Mouse (Mus musculus) heart, embryonic 12.5 days (tissue): ENCODE data around the gene N4bp3. TPM values are rescaled to one million over a fixed set of nuclear protein-coding genes. Genes with fewer than 3 reads are reported as not detected.
A peak's percentile ranks its signal among the peaks of the same experiment; 100 is the strongest.
"Not testable (repeated sequence)": the region's sequence is repeated elsewhere in the genome, so short reads cannot be mapped to it uniquely, and the experiment has no call there.

Source experiments
- ATAC-seq: fragments of 200-750 bp; cut with Nextera tagmentation; 2 replicates; pipeline ENCODE4 v1.8.0; 2017; ENCODE audit warnings: moderate TSS enrichment, moderate library complexity; ENCODE audit not compliant: insufficient number of reproducible peaks, low FRiP score
- H3K27ac ChIP-seq: fragments of 300-500 bp; sonication (generic); 2 replicates; pipeline ENCODE4 v1.5.1; 2016; ENCODE audit warnings: mild to moderate bottlenecking, moderate library complexity; ENCODE audit not compliant: poor library complexity, severe bottlenecking
- H3K27me3 ChIP-seq: fragments of 300-500 bp; sonication (generic); replicated peaks from 2 replicates; pipeline ENCODE4 v1.6.1; 2016; ENCODE audit warnings: mild to moderate bottlenecking, moderate library complexity
- H3K36me3 ChIP-seq: fragments of 300-500 bp; sonication (generic); 2 replicates; pipeline ENCODE4 v1.6.1; 2016; ENCODE audit warnings: mild to moderate bottlenecking, moderate library complexity
- H3K4me1 ChIP-seq: fragments of 300-500 bp; sonication (generic); replicated peaks from 2 replicates; pipeline ENCODE4 v1.6.1; 2016; ENCODE audit warnings: mild to moderate bottlenecking
- H3K4me2 ChIP-seq: fragments of 300-500 bp; sonication (generic); 2 replicates; pipeline ENCODE4 v1.6.1; 2016; ENCODE audit warnings: mild to moderate bottlenecking, moderate library complexity
- H3K4me3 ChIP-seq: fragments of 300-500 bp; sonication (generic); 2 replicates; pipeline ENCODE4 v1.5.1; 2016; ENCODE audit warnings: mild to moderate bottlenecking
- H3K9ac ChIP-seq: fragments of 300-500 bp; sonication (generic); 2 replicates; pipeline ENCODE4 v1.6.1; 2016; ENCODE audit warnings: mild to moderate bottlenecking, moderate library complexity
- H3K9me3 ChIP-seq: fragments of 300-500 bp; sonication (generic); replicated peaks from 2 replicates; pipeline ENCODE4 v1.6.1; 2016; ENCODE audit warnings: mild to moderate bottlenecking, moderate library complexity
- WGBS: fragments of 180-500 bp; shearing (Covaris S2); methylation state at CpG from one replicate; pipeline ENCODE4 v1.1.7; 2016; 5-methylcytosine and 5-hydroxymethylcytosine counted together
- polyA plus RNA-seq: library from polyadenylated mRNA; unstranded; fragments of >200 nt; fragmentation: Nextera tagmentation; extraction: Ambion mirVana; gene quantifications from 2 replicates; pipeline ENCODE4 v1.2.1, GENCODE M21; 2016

Gene N4bp3
- polyA plus RNA-seq, 1 experiment from 2014 or later, result 8.4 TPM

DNA sequence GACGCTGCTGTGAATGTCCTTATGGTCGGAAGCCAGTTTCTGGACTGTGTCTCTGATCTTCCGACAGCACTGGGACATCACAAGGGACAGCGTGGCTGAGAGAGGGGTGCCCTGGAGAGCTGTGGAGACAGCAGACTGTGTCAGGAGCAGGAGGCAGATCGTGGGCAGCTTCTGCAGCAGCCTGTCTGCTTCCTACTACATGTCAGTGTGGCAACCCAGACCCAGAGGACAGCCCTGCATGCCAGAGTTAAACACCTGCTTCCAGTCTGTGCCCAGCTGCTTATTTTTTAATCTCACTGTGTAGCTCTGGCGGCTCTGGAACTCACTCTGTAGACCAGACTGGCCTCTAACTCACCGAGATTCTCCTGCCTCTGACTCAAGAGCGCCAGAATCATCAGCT is 22.7 kb downstream of the N4bp3 start:
- H3K4me3 ChIP-seq, result no peak overlapping the region
- no peak for ATAC-seq
- H3K4me1 ChIP-seq, result 0 out of 2 replicates have a peak, but pooled peaks cover 11% of the 10 kb centered on the region
- H3K27me3 ChIP-seq, result no peaks in the 10 kb centered on the region
- H3K9me3 ChIP-seq, result no peaks in the 10 kb centered on the region
- H3K27ac ChIP-seq, result no peak overlapping the region
- 77% methylated on average over 8 of the region's 8 CpGs for WGBS
- no peak overlapping the region for H3K9ac ChIP-seq
- no peak overlapping the region for H3K4me2 ChIP-seq
- peaks cover 74% of the 10 kb centered on the region for H3K36me3 ChIP-seq

DNA sequence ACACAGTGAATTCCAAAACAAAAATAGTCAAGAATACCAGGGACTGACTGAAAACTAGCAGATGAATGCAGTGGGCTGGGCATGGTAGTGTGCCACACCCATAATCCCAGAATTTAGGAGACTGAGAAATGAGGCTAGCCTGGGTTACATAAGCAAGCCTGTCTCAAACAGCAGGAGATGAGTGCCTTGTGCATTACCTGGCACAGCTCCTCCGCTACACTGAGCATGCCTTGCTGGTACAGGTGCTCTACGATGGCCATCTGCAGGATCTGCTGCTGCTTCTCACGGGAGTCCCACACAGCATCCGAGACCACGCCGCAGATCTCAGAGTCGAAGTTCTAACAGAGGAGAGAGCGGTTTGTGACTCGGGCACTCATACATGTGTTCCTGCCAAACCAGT is 23.2 kb downstream of the N4bp3 start:
- H3K9ac ChIP-seq, result no peak overlapping the region
- no peak overlapping the region for H3K4me2 ChIP-seq
- H3K27me3 ChIP-seq, result no peaks in the 10 kb centered on the region
- ATAC-seq, result no peak
- 0 out of 2 replicates have a peak, but pooled peaks cover 11% of the 10 kb centered on the region for H3K4me1 ChIP-seq
- H3K4me3 ChIP-seq, result no peak overlapping the region
- H3K36me3 ChIP-seq, result peaks cover 75% of the 10 kb centered on the region
- H3K27ac ChIP-seq, result no peak overlapping the region
- H3K9me3 ChIP-seq, result no peaks in the 10 kb centered on the region
- 90% methylated on average over 9 of the region's 9 CpGs for WGBS

GRCm38 (mm10) chr11:51625187-51625820 is 25.3 kb downstream of the N4bp3 start:
- Histone ChIP-seq H3K9ac (no peak overlapping the region), H3K36me3 (peaks cover 85% of the 10 kb centered on the region), H3K9me3 (no peaks in the 10 kb centered on the region), H3K4me3 (no peak overlapping the region), H3K4me1 (peaks cover 20% of the 10 kb centered on the region), H3K4me2 (no peak overlapping the region), H3K27me3 (no peaks in the 10 kb centered on the region), H3K27ac (no peak overlapping the region)
- peak; percentile 56; the same call in 1 of the 2 replicates for ATAC-seq
- 68% methylated on average over 5 of the region's 5 CpGs for WGBS

GRCm38 (mm10) chr11:51622971-51623491 is 27.6 kb downstream of the N4bp3 start:
- Histone ChIP-seq H3K9ac (no peak overlapping the region), H3K36me3 (peaks cover 64% of the 10 kb centered on the region), H3K9me3 (no peaks in the 10 kb centered on the region), H3K4me1 (peaks cover 23% of the 10 kb centered on the region), H3K4me3 (no peak overlapping the region), H3K4me2 (no peak overlapping the region), H3K27ac (no peak overlapping the region), H3K27me3 (no peaks in the 10 kb centered on the region)
- 89% methylated on average over 7 of the region's 7 CpGs for WGBS
- ATAC-seq, result no peak

GRCm38 (mm10) chr11:51621776-51622175 is 28.9 kb downstream of the N4bp3 start:
- ATAC-seq, result no peak
- H3K9ac ChIP-seq, result no peak overlapping the region
- no peaks in the 10 kb centered on the region for H3K27me3 ChIP-seq
- no peak overlapping the region for H3K4me3 ChIP-seq
- 95% methylated on average over 2 of the region's 2 CpGs for WGBS
- H3K9me3 ChIP-seq, result no peaks in the 10 kb centered on the region
- H3K27ac ChIP-seq, result no peak overlapping the region
- no peak overlapping the region for H3K4me2 ChIP-seq
- H3K4me1 ChIP-seq, result peaks cover 23% of the 10 kb centered on the region
- H3K36me3 ChIP-seq, result peaks cover 52% of the 10 kb centered on the region

GRCm38 (mm10) chr11:51620084-51620483 is 30.6 kb downstream of the N4bp3 start:
- Histone ChIP-seq H3K27me3 (no peaks in the 10 kb centered on the region), H3K36me3 (peaks cover 37% of the 10 kb centered on the region), H3K4me1 (peaks cover 22% of the 10 kb centered on the region), H3K4me2 (peak overlapping the region; percentile 66), H3K9ac (peak overlapping the region; percentile 79), H3K9me3 (no peaks in the 10 kb centered on the region), H3K27ac (no peak overlapping the region), H3K4me3 (peak overlapping the region; percentile 82)
- ATAC-seq, result no peak
- under 1% methylated on average over 11 of the region's 11 CpGs for WGBS

DNA sequence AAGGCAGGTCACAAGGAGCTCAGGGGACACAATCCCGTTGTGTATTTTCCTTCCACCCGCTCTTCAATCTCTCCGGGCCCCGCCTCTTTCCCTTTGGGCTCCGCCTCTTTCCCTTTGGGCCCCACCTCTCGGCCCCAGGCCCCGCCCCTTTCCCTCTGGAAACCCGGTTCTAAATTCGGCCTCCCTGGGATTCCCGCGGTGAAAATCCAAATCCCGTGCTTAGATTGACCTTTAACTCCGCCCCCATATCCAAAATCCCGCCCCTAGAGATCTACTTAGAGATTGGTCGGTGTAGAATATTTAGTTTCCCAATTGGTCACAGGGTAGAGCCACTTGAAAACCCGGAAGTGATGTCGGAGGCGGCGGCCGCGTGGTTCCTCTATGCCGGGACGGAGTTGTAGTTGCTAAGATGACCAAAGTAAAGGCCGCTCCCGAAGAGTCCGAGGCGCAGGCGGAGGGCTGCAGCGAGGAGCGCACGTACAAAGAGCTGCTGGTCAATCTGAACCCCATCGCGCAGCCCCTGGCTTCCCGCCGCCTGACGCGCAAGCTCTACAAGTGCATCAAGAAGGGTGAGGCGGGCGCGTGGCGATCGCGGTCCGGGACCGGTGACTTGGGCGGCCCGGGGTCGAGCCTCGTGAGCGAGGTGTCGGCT is 31.1 kb downstream of the N4bp3 start, which contains the start of gene Nhp2:
Gene Nhp2, plus strand, starts transcription at position 327 of the 652 bp plus-strand sequence.
- H3K4me3 ChIP-seq, result peak within 1 kb of the TSS; percentile 82
- ATAC-seq, result peak; percentile 90
- no peaks in the 10 kb centered on the region for H3K9me3 ChIP-seq
- peaks cover 26% of the 10 kb centered on the region for H3K4me1 ChIP-seq
- H3K36me3 ChIP-seq, result peaks cover 31% of the 10 kb centered on the region
- H3K9ac ChIP-seq, result peak within 1 kb of the TSS; percentile 79
- no peaks in the 10 kb centered on the region for H3K27me3 ChIP-seq
- H3K4me2 ChIP-seq, result peak within 1 kb of the TSS; percentile 66
- under 1% methylated on average over 51 of the region's 51 CpGs for WGBS
- peak within 1 kb of the TSS; percentile 28; the same call in 1 of the 2 replicates for H3K27ac ChIP-seq

DNA sequence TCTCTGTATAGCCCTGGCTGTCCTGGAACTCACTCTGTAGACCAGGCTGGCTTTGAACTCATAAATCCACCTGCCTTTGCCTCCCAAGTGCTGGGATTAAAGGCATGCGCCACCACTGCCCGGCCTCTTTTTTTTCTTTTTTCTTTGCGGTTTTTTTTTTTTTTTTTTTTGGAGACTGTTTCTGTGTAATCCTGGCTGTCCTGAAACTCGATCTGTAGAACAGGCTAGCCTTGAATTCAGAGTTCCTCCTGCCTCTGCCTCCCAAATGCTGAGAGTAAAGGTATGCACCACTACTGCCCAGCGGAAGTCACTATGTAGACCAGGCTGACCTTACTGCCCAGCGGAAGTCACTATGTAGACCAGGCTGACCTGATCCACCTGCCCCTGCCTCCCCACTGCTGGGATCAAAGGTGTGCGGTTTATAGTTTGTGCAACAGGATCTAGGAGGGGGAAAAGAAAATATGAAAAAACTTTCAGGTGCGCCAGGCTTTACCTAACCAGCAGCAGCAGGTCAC is 31.7 kb downstream of the N4bp3 start:
- peaks cover 25% of the 10 kb centered on the region for H3K36me3 ChIP-seq
- H3K27ac ChIP-seq, result no peak overlapping the region
- H3K27me3 ChIP-seq, result no peaks in the 10 kb centered on the region
- H3K4me2 ChIP-seq, result peak overlapping the region; percentile 66
- H3K4me1 ChIP-seq, result peaks cover 26% of the 10 kb centered on the region
- WGBS, result 50% methylated on average over 8 of the region's 8 CpGs
- no peaks in the 10 kb centered on the region for H3K9me3 ChIP-seq
- H3K9ac ChIP-seq, result peak overlapping the region; percentile 46; the same call in 1 of the 2 replicates
- H3K4me3 ChIP-seq, result peak overlapping the region; percentile 82
- peak; percentile 1; the same call in 1 of the 2 replicates for ATAC-seq

GRCm38 (mm10) chr11:51617693-51618092 is 32.9 kb downstream of the N4bp3 start:
- Histone ChIP-seq H3K4me3 (no peak overlapping the region), H3K4me1 (peaks cover 26% of the 10 kb centered on the region), H3K4me2 (no peak overlapping the region), H3K27me3 (no peaks in the 10 kb centered on the region), H3K36me3 (peaks cover 13% of the 10 kb centered on the region), H3K27ac (no peak overlapping the region), H3K9me3 (no peaks in the 10 kb centered on the region), H3K9ac (no peak overlapping the region)
- ATAC-seq, result no peak
- 6% methylated on average over 4 of the region's 4 CpGs for WGBS

- H3K4me3 ChIP-seq, result peak overlapping the region; percentile 38; the same call in 1 of the 2 replicates
- H3K9ac ChIP-seq, result peak overlapping the region; percentile 60
- 90% methylated on average over 7 of the region's 7 CpGs for WGBS
- peaks cover 25% of the 10 kb centered on the region for H3K4me1 ChIP-seq
- H3K9me3 ChIP-seq, ATAC-seq, H3K27me3 ChIP-seq, H3K27ac ChIP-seq, H3K36me3 ChIP-seq: not testable (repeated sequence)
- H3K4me2 ChIP-seq, result peak overlapping the region; percentile 65
Observed at GRCm38 (mm10) chr11:51616113-51616512, 34.5 kb downstream of the N4bp3 start.

- Histone ChIP-seq H3K36me3 (no peaks in the 10 kb centered on the region), H3K9me3 (no peaks in the 10 kb centered on the region), H3K4me3 (peak overlapping the region; percentile 38), H3K9ac (peak overlapping the region; percentile 60), H3K27me3 (no peaks in the 10 kb centered on the region), H3K4me1 (peaks cover 20% of the 10 kb centered on the region), H3K4me2 (peak overlapping the region; percentile 65), H3K27ac (peak overlapping the region; percentile 37; the same call in 1 of the 2 replicates)
- ATAC-seq, result peak; percentile 86
- WGBS, result 4% methylated on average over 14 of the region's 14 CpGs
Observed at GRCm38 (mm10) chr11:51615601-51616000, 35.0 kb downstream of the N4bp3 start.
